Mouse (Mus musculus) testis, postnatal 14 days (tissue): ENCODE results near the gene Dgkh.
"Not testable (repeated sequence)": the region's sequence is repeated elsewhere in the genome, so short reads cannot be mapped to it uniquely, and the experiment has no call there.

Experiments used
- DNase-seq: peaks from one replicate; pipeline ENCODE4 v3.0.0; 2021; ENCODE audit warnings: low spot score

Dgkh gene

DNA sequence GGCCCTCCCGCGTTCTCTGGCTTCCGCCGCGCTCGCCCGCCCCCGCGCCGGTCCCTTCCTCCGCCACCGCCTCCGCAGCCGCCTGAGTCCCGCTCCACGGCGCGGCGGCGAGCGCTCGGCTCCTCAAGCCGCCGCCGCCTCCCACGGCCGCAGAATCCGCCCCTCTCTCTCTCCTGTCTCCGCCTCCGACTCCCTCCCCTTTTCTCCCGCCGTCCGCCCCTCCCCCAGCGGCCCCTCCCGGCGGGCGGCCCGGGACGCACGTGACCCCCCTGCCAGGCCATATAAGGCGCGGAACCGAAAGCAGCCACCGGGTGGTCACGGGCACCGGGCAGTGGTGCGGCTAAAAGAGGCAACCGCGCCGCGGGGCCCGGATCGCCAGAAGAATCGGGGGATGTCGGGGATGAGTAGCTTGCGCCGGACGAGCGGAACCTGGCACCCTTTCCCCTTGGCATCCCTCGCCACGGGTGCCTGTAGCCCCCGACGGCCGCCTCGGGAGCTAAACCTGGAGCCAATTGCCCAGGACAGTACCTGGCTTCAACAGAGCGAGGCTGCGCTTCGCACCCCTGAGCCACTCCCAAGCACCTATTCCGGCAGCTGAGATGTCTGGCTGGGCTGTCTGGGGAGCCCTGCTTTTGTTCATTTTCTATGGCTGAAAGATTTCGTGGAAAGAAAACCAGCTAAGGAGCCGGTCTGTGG is at the start of gene Dgkh:
TSS of gene Dgkh (minus strand) at position 160 of the 696 bp plus-strand sequence.
- peak; percentile 83 for DNase-seq

DNA sequence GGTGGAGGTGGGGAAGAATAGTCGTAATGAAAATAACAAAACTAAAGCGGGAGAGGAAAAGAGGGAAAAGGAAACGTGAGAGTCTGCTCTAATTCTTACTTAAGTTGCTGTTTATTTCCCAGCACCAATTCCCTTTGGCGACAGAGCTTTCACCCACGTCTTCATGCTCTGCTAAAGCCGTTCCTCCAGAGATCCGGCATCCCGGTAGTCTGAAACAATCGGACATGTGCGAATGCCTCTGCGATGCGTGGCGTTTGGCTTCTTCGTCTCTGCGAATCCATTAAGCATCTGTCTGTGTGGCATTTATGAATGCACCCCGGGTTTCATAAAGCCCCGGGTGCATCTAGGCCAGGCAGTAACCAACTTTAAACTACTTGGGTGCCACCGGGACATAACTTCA is 44.6 kb upstream of the Dgkh start:
- no peak for DNase-seq

DNA sequence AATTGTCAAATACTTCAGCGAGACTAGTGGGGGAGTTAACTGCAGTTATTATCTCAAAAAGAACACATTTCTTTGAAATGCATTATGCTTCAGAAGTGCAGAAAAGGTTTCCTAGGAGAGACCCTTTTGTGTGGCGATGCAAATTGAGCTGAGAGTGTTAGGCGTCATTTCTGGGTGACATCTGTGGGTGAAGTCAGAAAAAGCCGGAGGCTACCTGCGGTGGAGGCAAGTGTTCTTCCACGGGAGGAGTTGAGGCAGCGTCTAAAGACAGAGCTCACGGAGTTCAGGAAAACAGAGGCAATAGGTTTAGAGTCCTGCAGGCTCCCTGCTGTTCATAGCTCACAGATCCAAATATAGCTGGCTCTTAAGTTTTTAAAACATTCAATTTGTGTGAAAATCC is 44.1 kb upstream of the Dgkh start:
- no peak for DNase-seq

DNA sequence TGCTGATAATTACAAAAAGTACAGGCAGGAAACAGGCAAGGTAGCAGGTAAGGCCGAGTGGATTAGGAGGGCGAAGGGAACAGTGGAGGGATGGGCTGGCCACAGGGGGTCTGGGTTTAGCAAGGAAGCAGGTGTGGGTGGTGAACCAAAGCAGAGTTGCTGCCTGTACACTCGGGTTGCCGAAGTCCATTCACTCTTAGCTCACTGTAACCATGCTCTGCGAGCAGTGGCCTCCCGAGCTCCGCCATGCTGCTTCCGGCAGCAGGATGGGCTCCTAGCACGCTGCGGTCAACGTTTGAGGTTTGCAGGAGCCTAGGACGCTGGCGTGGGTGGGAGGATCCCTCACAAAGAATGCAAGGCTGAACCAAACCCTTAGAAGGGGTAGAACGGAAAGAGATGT is 43.1 kb upstream of the Dgkh start:
- no peak for DNase-seq

DNA sequence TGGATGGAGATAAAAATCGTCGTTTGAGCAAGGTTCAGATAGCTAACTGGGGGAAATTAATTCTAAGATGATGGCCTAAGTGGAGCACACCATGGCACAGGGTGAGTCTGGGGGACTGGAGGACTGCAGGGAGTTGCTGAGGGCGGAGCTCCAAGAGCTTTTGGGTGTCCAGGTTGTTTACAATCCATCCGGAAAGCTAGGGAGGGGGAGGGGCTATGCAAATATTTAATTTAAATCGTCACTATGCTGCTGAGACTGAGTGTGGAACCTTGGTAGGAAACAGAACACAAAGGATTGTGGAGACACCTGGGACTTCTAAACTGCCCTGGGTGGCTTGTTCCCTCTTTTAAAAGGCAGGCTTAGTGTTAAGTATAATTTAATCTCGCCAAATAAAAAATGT is 42.6 kb upstream of the Dgkh start:
- DNase-seq = no peak

- no peak for DNase-seq
Measured at GRCm38 (mm10) chr14:78770457-78770856, 37.9 kb upstream of the Dgkh start.

DNA sequence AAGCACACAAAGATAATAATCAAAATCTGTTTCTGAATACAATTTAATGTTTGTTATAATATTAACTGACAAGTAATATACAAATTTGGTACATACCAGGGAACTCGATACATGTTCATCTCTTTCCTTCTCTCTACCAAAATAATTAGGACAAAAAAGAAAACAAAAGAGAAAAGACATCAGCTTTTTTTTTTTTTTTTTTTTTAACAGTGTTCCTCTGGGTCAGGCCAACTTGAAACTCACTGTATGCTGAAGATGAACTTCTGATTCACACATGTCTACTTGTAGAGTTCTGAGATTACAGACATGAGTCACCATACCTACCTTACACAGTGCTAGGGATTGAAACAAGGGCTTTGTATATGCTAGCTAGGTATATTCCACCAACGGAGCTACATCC is 28.5 kb upstream of the Dgkh start:
- no peak for DNase-seq

GRCm38 (mm10) chr14:78759491-78759890 is 26.9 kb upstream of the Dgkh start:
- no peak for DNase-seq

GRCm38 (mm10) chr14:78755316-78755715 is 22.7 kb upstream of the Dgkh start:
- no peak for DNase-seq

DNA sequence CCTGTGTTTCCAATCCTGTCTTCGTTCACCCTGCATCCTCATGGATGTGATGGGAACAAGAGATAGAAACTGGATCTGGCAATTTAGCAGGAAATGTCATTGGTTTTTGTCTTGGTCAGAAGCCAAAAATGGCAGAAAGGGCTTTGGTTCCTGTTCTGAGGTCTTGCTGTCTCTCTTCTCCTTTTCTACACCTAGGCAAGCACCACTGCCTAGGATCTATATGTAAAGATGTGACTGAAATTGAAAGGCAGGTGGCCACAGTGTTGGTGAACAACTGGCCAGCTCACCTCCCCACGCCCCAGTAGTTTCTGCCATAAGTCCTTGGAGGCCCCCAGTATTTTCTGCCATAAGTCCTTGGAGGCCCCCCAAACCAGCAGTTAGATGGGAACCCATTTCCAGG is 16.1 kb upstream of the Dgkh start:
- no peak for DNase-seq

- no peak for DNase-seq
Measured at GRCm38 (mm10) chr14:78747969-78748651, 15.5 kb upstream of the Dgkh start.

- DNase-seq = no peak
Measured at GRCm38 (mm10) chr14:78747454-78747853, 14.9 kb upstream of the Dgkh start.

DNA sequence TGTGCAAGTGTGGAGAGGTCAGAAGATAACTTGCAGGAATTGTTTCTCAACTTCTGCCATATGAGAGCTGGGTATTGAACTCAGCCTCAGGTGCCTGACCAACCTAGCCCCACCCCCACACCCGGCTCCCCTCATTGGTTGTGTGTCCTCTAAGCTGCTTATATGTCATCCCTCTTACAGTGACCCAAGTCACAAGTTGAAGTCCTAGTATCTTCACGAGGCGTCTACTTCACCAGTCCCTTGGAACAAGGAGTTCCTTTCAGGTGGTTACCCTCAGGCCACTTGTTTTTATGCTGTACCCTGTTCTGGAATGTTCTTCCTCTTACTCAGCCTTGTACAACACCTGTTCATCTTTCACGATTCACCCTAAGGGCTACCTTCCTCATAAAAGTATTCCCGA is 2.0 kb upstream of the Dgkh start:
- no peak for DNase-seq

GRCm38 (mm10) chr14:78734203-78734602 is 1.6 kb upstream of the Dgkh start:
- not testable (repeated sequence) for DNase-seq

DNA sequence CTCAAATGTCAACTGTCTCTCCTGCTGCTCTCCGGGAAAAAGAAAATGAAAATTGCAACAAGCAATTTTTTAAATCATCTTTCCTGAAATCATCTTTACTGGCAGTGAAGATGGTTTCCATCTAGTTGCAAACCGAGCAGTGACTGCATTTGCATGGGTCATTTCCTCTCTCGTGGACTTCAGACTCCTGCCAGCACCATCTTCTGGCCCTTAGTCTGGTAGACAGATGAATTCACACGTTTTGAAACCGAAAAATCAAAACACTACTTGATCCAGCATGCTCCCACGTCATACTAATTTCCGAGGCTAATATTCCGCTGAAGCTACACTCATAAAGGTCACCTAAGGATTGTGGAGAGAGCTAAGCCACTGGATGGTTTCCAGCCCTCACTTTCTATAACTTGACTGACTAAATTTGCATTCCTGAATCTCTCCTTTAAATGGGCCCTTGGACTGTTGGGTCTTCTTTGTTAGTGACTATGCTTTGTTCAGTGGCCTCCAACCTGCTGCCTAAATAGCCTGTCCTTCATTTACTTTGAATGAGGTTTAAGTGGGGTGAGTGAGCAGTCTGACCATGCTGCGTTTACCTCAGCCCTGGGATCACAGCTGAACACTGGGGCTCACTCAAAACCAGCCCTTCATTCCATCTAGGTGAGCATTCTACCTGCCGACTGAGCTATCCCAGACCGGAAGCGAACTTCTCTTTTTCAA is 945 bp upstream of the Dgkh start:
- DNase-seq = no peak

- no peak for DNase-seq
Measured at GRCm38 (mm10) chr14:78731852-78732616, 542 bp downstream of the Dgkh start.

- DNase-seq = no peak
Measured at GRCm38 (mm10) chr14:78731240-78731639, 1.3 kb downstream of the Dgkh start.

DNA sequence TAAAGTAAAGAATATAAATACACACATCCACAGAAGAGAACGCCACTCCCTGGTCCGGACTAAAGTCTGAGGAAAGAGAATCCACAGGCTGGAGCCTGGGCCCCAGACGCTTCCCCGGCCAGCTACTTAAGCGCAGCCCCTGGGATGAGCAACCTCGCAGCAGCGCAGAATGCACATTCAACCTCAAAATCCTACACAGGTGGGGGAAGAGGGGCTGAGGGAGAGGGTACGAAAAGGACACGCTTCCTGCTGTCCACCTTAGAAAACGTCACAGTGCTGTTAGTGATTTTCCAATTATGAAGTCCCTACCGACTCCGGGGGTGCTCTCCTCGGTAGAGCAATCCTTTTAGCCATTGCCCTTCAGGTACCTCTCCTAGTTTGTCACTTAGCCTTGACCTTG is 6.6 kb downstream of the Dgkh start:
- DNase-seq = no peak

- no peak for DNase-seq
Measured at GRCm38 (mm10) chr14:78725307-78725956, 7.1 kb downstream of the Dgkh start.

DNA sequence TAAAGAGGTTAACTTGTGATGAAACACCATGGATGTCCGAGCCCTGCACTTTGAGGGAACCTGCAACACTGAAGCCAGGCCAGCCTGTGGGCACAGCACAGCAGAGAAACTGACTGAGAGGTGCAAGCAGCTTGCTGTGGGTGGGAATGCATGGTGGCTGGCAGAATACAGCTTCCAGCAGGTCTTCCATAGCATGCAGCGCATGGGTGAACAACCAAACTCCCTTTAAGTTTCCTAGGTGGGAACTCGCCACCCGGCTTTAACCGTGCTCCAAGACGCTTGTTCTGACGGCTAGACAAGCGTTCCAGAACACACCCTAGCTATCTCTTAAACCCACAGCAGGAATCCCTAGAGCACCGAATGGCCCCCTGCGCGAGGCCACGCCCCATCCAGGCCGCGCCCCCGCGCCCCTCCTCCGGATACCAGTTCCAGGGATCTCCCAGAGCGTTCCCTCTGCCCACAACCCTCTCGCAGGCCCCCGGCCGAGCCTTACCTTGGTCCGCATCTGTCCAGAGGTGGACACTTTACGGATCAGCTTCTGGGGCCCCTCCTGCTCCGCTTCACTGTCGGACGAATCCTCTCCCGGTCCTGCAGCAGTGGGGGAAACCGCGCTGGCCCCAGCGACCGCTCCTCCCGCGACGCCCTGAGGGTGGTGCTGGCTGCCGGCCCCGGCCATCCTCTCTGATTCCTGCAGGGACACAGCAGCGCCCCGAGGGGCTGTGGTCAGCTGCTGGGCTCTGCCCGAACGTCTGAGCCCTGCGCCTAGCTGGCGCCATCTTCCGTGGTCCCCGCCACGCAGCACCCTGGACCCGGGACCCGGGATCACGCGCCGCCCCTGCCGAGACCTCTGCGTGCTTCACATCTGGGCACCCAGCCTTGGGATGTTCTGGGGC is 7.9 kb downstream of the Dgkh start:
- DNase-seq = peak; percentile 40

DNA sequence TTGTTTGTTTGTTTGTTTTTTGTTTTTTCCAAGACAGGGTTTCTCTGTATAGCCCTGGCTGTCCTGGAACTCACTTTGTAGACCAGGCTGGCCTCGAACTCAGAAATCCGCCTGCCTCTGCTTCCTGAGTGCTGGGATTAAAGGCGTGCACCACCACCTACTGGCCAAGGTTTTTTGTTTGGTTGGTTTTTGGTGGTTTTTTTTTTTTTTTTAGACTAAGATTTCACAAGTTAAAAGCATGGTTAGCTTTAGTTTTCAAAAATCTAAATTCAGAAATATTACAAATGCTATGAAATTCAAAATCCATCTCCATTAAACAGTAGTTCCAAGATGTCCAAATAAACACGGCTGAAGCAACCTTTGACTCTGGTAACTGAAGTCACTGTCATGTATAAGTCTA is 8.9 kb downstream of the Dgkh start:
- not testable (repeated sequence) for DNase-seq
